Mouse (Mus musculus) spleen, adult 2 months (tissue): ENCODE measurements around the gene Nfic.

Experiments
- CTCF ChIP-seq: fragments of 200-500 bp; IDR thresholded peaks from 2 replicates; pipeline ENCODE4 v1.5.1; 2011; ENCODE audit warnings: mild to moderate bottlenecking, inconsistent platforms; ENCODE audit not compliant: insufficient read depth, insufficient read length, insufficient replicate concordance; ENCODE audit errors: extremely low read depth
- POLR2A ChIP-seq: fragments of 200-500 bp; IDR thresholded peaks from 2 replicates; pipeline ENCODE4 v1.6.1; 2011; ENCODE audit warnings: low read depth, low read length, inconsistent platforms

DNA sequence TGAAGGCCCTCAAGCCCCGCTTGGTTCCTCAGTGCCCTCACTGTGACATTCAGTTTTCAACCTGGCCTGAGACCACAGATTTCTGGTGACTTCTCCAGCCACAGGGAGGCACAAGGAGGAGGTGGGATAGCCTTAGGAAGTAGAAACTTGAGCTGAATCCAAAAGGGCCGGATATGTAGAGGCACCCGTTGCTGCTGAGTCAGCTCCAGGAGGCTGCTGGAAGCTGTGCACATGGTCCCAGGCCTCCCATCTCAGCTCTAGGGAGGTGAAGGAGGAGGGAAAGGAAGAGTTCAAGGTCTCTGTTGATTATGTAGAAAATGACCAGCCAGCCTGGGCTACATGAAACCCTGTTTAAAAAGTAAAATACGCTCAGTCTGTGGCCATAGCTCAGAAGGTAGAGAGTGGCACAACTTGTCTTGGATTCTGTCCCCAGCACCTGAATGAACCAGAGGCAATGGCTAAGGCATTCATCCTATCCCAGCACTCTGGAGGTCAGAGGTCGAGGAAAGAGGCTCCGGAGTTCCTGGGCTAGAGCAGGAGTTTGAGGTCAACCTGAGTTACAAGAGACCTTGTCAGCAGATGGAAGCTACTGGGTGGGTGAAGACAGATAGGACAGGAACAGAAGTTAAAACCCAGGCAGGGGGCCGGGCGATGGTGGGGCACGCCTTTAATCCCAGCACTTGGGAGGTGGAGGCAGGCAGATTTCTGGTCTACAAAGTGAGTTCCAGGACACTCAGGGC lies 100.5 kb downstream of the Nfic start:
- TF ChIP-seq CTCF = no peak
- TF ChIP-seq POLR2A = no peak
